Mouse (Mus musculus): ENCODE data around the gene Wdr17. TPM values are rescaled to one million over a fixed set of nuclear protein-coding genes. Genes with fewer than 3 reads are reported as not detected.

Wdr17 gene
- total and polyA plus RNA-seq, 3 experiments = not detected

DNA sequence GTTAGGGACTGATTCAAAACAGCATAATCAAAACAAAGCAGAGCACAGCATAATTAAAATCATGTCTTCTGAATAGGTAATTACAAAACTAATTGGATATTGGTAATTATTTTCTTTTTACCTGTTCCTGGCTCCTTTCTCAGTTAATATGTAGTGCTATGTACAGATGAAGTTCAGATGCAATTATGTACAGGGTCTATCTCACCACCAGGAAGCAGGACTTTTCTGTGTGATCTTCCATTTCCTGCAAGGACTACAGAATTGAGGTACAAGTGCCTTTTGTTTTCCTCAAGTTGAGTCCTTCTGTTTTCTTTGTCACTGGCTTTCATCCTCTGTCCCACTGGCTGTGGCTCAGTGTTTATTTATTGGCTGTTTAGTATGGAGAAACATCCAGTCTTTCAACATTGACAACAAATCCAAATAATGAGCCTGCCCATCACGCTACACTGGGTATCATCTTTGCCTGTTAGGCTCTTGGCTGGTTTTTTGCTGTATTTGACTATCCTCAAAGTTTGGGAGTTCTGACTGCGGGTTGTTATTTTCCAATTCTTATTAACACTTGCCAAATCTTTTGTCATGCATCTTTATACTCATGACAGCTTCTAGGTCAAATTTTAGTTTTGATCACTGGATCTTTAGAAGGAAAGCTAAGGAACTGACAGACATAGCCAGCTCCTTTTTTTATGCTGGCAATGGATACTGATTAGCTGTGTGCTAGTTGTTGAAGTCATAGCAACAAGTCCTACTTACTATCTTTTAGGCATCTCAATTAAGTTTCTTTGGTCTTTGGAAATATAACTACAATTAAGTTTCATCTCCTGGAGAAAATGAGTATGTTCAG, 94.9 kb downstream of the Wdr17 start:
- no peak for TF ChIP-seq POLR2AphosphoS2 (IDR thresholded peaks at IDR 0.05; ENCODE audit: low read length)
- no peak for TF ChIP-seq MAFK (IDR thresholded peaks at IDR 0.05; ENCODE audit: borderline replicate concordance, low read depth, low read length)
- TF ChIP-seq CHD1 (IDR thresholded peaks at IDR 0.05; ENCODE audit: low read depth, low read length) = no peak
- TF ChIP-seq NRF1 (IDR thresholded peaks at IDR 0.05; ENCODE audit: insufficient read depth, low read depth, low read length, poor library complexity, severe bottlenecking) = no peak
- TF ChIP-seq RCOR1 (IDR thresholded peaks at IDR 0.05; ENCODE audit: low read depth, low read length) = no peak
- TF ChIP-seq MEF2A (IDR thresholded peaks at IDR 0.05; ENCODE audit: extremely low read depth, insufficient replicate concordance, low read depth, low read length, poor library complexity, severe bottlenecking) = no peak
- TF ChIP-seq ZKSCAN1 (IDR thresholded peaks at IDR 0.05; ENCODE audit: low read depth, low read length) = no peak
- TF ChIP-seq USF1 (IDR thresholded peaks at IDR 0.05; ENCODE audit: low read depth, low read length) = no peak
- TF ChIP-seq ELF1 (IDR thresholded peaks at IDR 0.05; ENCODE audit: low read depth, low read length) = no peak
- no peak for TF ChIP-seq E2F4 (IDR thresholded peaks at IDR 0.05; ENCODE audit: borderline replicate concordance, low read depth, low read length)
- TF ChIP-seq MAX (IDR thresholded peaks at IDR 0.05; ENCODE audit: low read length) = no peak
- TF ChIP-seq CTCF (IDR thresholded peaks at IDR 0.05 in 2 of 3, conservative IDR thresholded peaks at IDR 0.05 in 1 of 3; ENCODE audit: control insufficient read depth in 1 of 3, insufficient read depth in 1 of 3, low read depth in 2 of 3, low read length in 3 of 3, poor library complexity in 1 of 3, severe bottlenecking in 1 of 3) = no peak
- no peak for TF ChIP-seq JUND (IDR thresholded peaks at IDR 0.05; ENCODE audit: low read depth, low read length)
- no peak for TF ChIP-seq POLR2AphosphoS5 (IDR thresholded peaks at IDR 0.05; ENCODE audit: borderline replicate concordance, low read depth, low read length)
- TF ChIP-seq GABPA (IDR thresholded peaks at IDR 0.05; ENCODE audit: low read depth, low read length) = no peak
- DNase-seq (ENCODE audit: low read depth, low spot score) = no peak

DNA sequence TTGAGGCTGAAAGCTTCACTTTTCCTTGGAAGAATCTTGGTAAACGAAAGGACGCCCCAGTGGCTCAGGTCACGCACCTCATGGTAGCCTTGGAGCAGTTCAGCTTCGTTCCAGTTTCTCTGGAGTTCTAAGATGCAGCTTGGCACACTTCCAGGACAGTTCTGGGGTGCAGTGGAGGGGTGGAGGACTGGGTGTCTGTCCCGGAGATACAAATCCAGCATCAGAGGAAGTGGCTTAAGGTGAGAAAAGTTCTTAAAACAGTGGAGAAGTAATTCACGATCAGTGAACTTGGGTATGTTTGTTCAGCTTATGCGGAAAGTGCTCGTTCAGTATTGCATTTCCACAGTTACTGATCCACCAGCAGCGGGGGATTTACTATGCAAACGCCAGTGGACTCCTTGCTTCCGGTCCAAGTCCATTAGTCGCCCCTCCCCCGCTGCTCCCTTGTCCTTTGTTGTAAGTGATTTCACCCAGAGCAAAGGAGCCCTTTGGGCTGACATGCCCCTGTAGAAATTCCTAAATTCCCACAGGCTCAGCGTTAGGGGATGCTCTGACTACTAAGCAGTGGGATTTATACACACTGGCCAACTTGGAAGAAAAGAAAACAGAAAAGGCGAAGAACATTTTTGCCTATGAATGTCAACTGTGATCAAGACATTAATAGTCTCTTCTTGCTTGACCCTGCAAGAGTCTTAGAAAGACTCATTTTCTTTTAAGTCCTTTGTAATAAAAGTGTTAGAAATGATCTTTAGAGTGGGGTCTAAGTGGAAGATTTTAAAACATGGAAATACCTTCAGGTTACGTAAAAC, 106.6 kb downstream of the Wdr17 start:
- H3K27ac ChIP-seq (ENCODE audit: control insufficient read depth, low read depth, low read length) = no peak overlapping the region
- DNase-seq (ENCODE audit: low read depth, low spot score) = no peak
- no peak overlapping the region for H3K9ac ChIP-seq (ENCODE audit: control insufficient read depth, low read depth, low read length, poor library complexity, severe bottlenecking)
- H3K27me3 ChIP-seq (ENCODE audit: control insufficient read depth in 1 of 2, insufficient read depth in 2 of 2, low read length in 2 of 2) = no peaks in the 10 kb centered on the region
- TF ChIP-seq SIN3A (IDR thresholded peaks at IDR 0.05; ENCODE audit: low read length) = no peak
- no peaks in the 10 kb centered on the region for H3K79me2 ChIP-seq (ENCODE audit: control insufficient read depth, insufficient read depth, low read length, poor library complexity)
- H3K4me3 ChIP-seq (ENCODE audit: control insufficient read depth in 1 of 2, insufficient read depth in 1 of 2, low read depth in 2 of 2, low read length in 2 of 2) = no peak overlapping the region
- no peaks in the 10 kb centered on the region for H3K4me1 ChIP-seq (ENCODE audit: control insufficient read depth in 1 of 2, insufficient read depth in 2 of 2, low read length in 2 of 2)
- no peaks in the 10 kb centered on the region for H3K36me3 ChIP-seq (ENCODE audit: control insufficient read depth in 1 of 2, insufficient read depth in 2 of 2, low read length in 2 of 2)
- no peaks in the 10 kb centered on the region for H3K9me3 ChIP-seq (replicated peaks; ENCODE audit: insufficient read depth, low read length)

More for the DNA sequence above, 94.9 kb downstream of the Wdr17 start:
- Histone ChIP-seq H3K36me3 (ENCODE audit: control insufficient read depth in 1 of 2, insufficient read depth in 2 of 2, low read length in 2 of 2) (no peaks in the 10 kb centered on the region), H3K4me1 (ENCODE audit: control insufficient read depth in 1 of 2, insufficient read depth in 2 of 2, low read length in 2 of 2) (no peaks in the 10 kb centered on the region), H3K27me3 (ENCODE audit: control insufficient read depth in 1 of 2, insufficient read depth in 2 of 2, low read length in 2 of 2) (no peaks in the 10 kb centered on the region), H3K9me3 (replicated peaks; ENCODE audit: insufficient read depth, low read length) (no peaks in the 10 kb centered on the region), H3K79me2 (ENCODE audit: control insufficient read depth, insufficient read depth, low read length, poor library complexity) (no peaks in the 10 kb centered on the region), H3K4me3 (ENCODE audit: control insufficient read depth in 1 of 2, insufficient read depth in 1 of 2, low read depth in 2 of 2, low read length in 2 of 2) (no peak overlapping the region), H3K27ac (ENCODE audit: control insufficient read depth, low read depth, low read length) (no peak overlapping the region), H3K9ac (ENCODE audit: control insufficient read depth, low read depth, low read length, poor library complexity, severe bottlenecking) (no peak overlapping the region)
